Mouse (Mus musculus) G1E (cell line): ENCODE data around the gene Rdx. TPM values are rescaled to one million over a fixed set of nuclear protein-coding genes. Genes with fewer than 3 reads are reported as not detected.
A peak's percentile ranks its signal among the peaks of the same experiment; 100 is the strongest.

Experiments
- ATAC-seq: 2 replicates; pipeline ENCODE4 v1.8.0; 2016; ENCODE audit warnings: mild to moderate bottlenecking; ENCODE audit not compliant: insufficient number of reproducible peaks, poor library complexity, low FRiP score, severe bottlenecking; ENCODE audit errors: extremely low read depth
- DNase-seq: peaks from one replicate; pipeline ENCODE4 v3.0.0; 2012; ENCODE audit warnings: low spot score
- H3K27me3 ChIP-seq: 2 replicates; pipeline ENCODE4 v1.6.1; 2012; ENCODE audit warnings: mild to moderate bottlenecking, low read length, inconsistent platforms; ENCODE audit not compliant: insufficient read depth
- H3K36me3 ChIP-seq: replicated peaks from 2 replicates; pipeline ENCODE3; 2012; ENCODE audit warnings: mild to moderate bottlenecking, inconsistent platforms
- H3K4me1 ChIP-seq: 2 replicates; pipeline ENCODE4 v1.6.1; 2012; ENCODE audit warnings: low read depth, low read length, inconsistent platforms, mixed read lengths; ENCODE audit not compliant: insufficient read depth
- H3K4me3 ChIP-seq: 2 replicates; pipeline ENCODE4 v1.5.1; 2012; ENCODE audit warnings: low read depth, mild to moderate bottlenecking, inconsistent platforms, low read length, moderate library complexity, mixed read lengths
- H3K9me3 ChIP-seq: replicated peaks from 2 replicates; pipeline ENCODE4 v1.6.1; 2012; ENCODE audit warnings: inconsistent platforms
- CTCF ChIP-seq: IDR thresholded peaks from 2 replicates; pipeline ENCODE4 v1.5.1; 2012; ENCODE audit warnings: low read depth, low read length, inconsistent platforms, mixed read lengths
- GATA1 ChIP-seq: IDR thresholded peaks from 2 replicates; pipeline ENCODE4 v1.6.1; 2012; ENCODE audit warnings: borderline replicate concordance, low read length, inconsistent platforms, mixed read lengths
- GATA2 ChIP-seq: IDR thresholded peaks from 2 replicates; pipeline ENCODE4 v1.6.1; 2012; ENCODE audit warnings: low read depth, low read length, inconsistent platforms, borderline replicate concordance
- POLR2AphosphoS5 ChIP-seq: IDR thresholded peaks from 2 replicates; pipeline ENCODE4 v1.6.1; 2012; ENCODE audit warnings: low read depth, low read length, inconsistent platforms; ENCODE audit not compliant: insufficient replicate concordance
- TAL1 ChIP-seq: conservative IDR thresholded peaks from 2 replicates; pipeline ENCODE4 v1.6.1; 2012; ENCODE audit warnings: low read depth, low read length, inconsistent platforms, mixed read lengths
- polyA plus RNA-seq: library from polyadenylated mRNA; stranded (reverse); fragments of >175 nt; gene quantifications from 2 replicates; pipeline ENCODE4 v1.2.3, GENCODE M21; 2012
- total RNA-seq, 2 experiments: library from RNA; stranded (forward) in 1 of 2; stranded (reverse) in 1 of 2; fragments of 200-1000 nt in 1 of 2; fragments of >200 nt in 1 of 2; fragmentation: Nextera tagmentation in 1 of 2; gene quantifications; 2 replicates each; pipeline ENCODE4 v1.2.3; 2014 to 2017

The Rdx gene
- total and polyA plus RNA-seq, 3 experiments, result 104 to 248 (median 206) TPM

- ATAC-seq (no peak), DNase-seq (no peak)
- TF ChIP-seq CTCF (no peak), GATA1 (no peak), GATA2 (no peak), TAL1 (no peak), POLR2AphosphoS5 (no peak)
- H3K4me1 ChIP-seq, result peaks cover 73% of the 10 kb centered on the region
- no peaks in the 10 kb centered on the region for H3K27me3 ChIP-seq
- no peaks in the 10 kb centered on the region for H3K9me3 ChIP-seq
- H3K4me3 ChIP-seq, result no peak overlapping the region
- peaks cover 2% of the 10 kb centered on the region for H3K36me3 ChIP-seq
Measured at GRCm38 (mm10) chr9:52100426-52100825, 53.5 kb downstream of the Rdx start.

GRCm38 (mm10) chr9:52102060-52102844 lies 55.3 kb downstream of the Rdx start:
- peak; percentile 55 for DNase-seq
- H3K4me3 ChIP-seq, result peak overlapping the region; percentile 46; the same call in 1 of the 2 replicates
- peaks cover 15% of the 10 kb centered on the region for H3K36me3 ChIP-seq
- peaks cover 90% of the 10 kb centered on the region for H3K4me1 ChIP-seq
- no peaks in the 10 kb centered on the region for H3K9me3 ChIP-seq
- TF ChIP-seq POLR2AphosphoS5 (no peak), TAL1 (no peak), GATA1 (no peak), CTCF (no peak)
- no peaks in the 10 kb centered on the region for H3K27me3 ChIP-seq
- ATAC-seq, result peak; percentile 29

- DNase-seq, result peak; percentile 30
- no peaks in the 10 kb centered on the region for H3K9me3 ChIP-seq
- H3K36me3 ChIP-seq, result peaks cover 28% of the 10 kb centered on the region
- TF ChIP-seq GATA1 (no peak), TAL1 (peak; percentile 69), POLR2AphosphoS5 (no peak), CTCF (no peak), GATA2 (no peak)
- peaks cover 97% of the 10 kb centered on the region for H3K4me1 ChIP-seq
- no peaks in the 10 kb centered on the region for H3K27me3 ChIP-seq
- ATAC-seq, result peak; percentile 57
- H3K4me3 ChIP-seq, result peak overlapping the region; percentile 70; the same call in 1 of the 2 replicates
Measured at GRCm38 (mm10) chr9:52103448-52104224, 56.7 kb downstream of the Rdx start.

GRCm38 (mm10) chr9:52104225-52104615 lies 57.2 kb downstream of the Rdx start:
- Histone ChIP-seq H3K9me3 (no peaks in the 10 kb centered on the region), H3K4me1 (peaks cover 97% of the 10 kb centered on the region), H3K27me3 (no peaks in the 10 kb centered on the region), H3K36me3 (peaks cover 31% of the 10 kb centered on the region), H3K4me3 (peak overlapping the region; percentile 70)
- ATAC-seq (no peak), DNase-seq (no peak)
- no peak for TF ChIP-seq GATA2
- TF ChIP-seq POLR2AphosphoS5, result no peak
- no peak for TF ChIP-seq CTCF
- TF ChIP-seq TAL1, result no peak
- TF ChIP-seq GATA1, result no peak

GRCm38 (mm10) chr9:52105423-52105822 lies 58.5 kb downstream of the Rdx start:
- Histone ChIP-seq H3K4me1 (peaks cover 93% of the 10 kb centered on the region), H3K9me3 (no peaks in the 10 kb centered on the region), H3K27me3 (no peaks in the 10 kb centered on the region), H3K36me3 (peaks cover 31% of the 10 kb centered on the region), H3K4me3 (peak overlapping the region; percentile 70; the same call in 1 of the 2 replicates)
- DNase-seq (no peak), ATAC-seq (no peak)
- TF ChIP-seq GATA2 (no peak), TAL1 (no peak), CTCF (no peak), POLR2AphosphoS5 (no peak), GATA1 (no peak)

- ATAC-seq (no peak), DNase-seq (no peak)
- H3K27me3 ChIP-seq, result no peaks in the 10 kb centered on the region
Measured at GRCm38 (mm10) chr9:52107161-52107560, 60.2 kb downstream of the Rdx start.

More at GRCm38 (mm10) chr9:52107161-52107560, 60.2 kb downstream of the Rdx start:
- Histone ChIP-seq H3K4me3 (no peak overlapping the region), H3K4me1 (peaks cover 92% of the 10 kb centered on the region), H3K9me3 (no peaks in the 10 kb centered on the region), H3K36me3 (peaks cover 31% of the 10 kb centered on the region)
- TF ChIP-seq GATA1 (no peak), TAL1 (0 out of 2 replicates have a peak, but pooled peaks have one; percentile 6)
